Mouse (Mus musculus): ENCODE data around the gene Wdr62. TPM values are rescaled to one million over a fixed set of nuclear protein-coding genes. Genes with fewer than 3 reads are reported as not detected.
A peak's percentile ranks its signal among the peaks of the same experiment; 100 is the strongest.

Gene Wdr62
- polyA plus RNA-seq, 1 experiment from 2014 or later, result 7.1 TPM

GRCm38 (mm10) chr7:30279536-30279935, 683 bp downstream of the Wdr62 start:
- peak overlapping the region; percentile 99 for H3K27ac ChIP-seq (ENCODE audit: low read length)
- no peak for ATAC-seq (ENCODE audit: insufficient read depth, low FRiP score)
- WGBS, result 0% methylated on average over 6 of the region's 6 CpGs
- no peaks in the 10 kb centered on the region for H3K27me3 ChIP-seq (ENCODE audit: control insufficient read depth, insufficient read depth, low read length)
- no peaks in the 10 kb centered on the region for H3K36me3 ChIP-seq (ENCODE audit: control insufficient read depth, insufficient read depth, low read length)
- no peaks in the 10 kb centered on the region for H3K9me3 ChIP-seq (replicated peaks; ENCODE audit: control insufficient read depth, low read length)
- H3K4me2 ChIP-seq (ENCODE audit: low read depth, low read length), result peak overlapping the region; percentile 96
- peak overlapping the region; percentile 64 for H3K9ac ChIP-seq (ENCODE audit: low read length)
- H3K4me3 ChIP-seq (replicated peaks; ENCODE audit: low read length), result peak overlapping the region; percentile 86
- 0 out of 2 replicates have a peak, but pooled peaks cover 3% of the 10 kb centered on the region for H3K4me1 ChIP-seq (ENCODE audit: control insufficient read depth, insufficient read depth, low read length)

- H3K4me1 ChIP-seq (ENCODE audit: control insufficient read depth, insufficient read depth, low read length), result 0 out of 2 replicates have a peak, but pooled peaks cover 3% of the 10 kb centered on the region
- no peak overlapping the region for H3K27ac ChIP-seq (ENCODE audit: low read length)
- 43% methylated on average over 2 of the region's 2 CpGs for WGBS
- H3K9me3 ChIP-seq (replicated peaks; ENCODE audit: control insufficient read depth, low read length), result no peaks in the 10 kb centered on the region
- ATAC-seq (ENCODE audit: insufficient read depth, low FRiP score), result no peak
- H3K4me2 ChIP-seq (ENCODE audit: low read depth, low read length), result peak overlapping the region; percentile 96
- no peak overlapping the region; the same call in 1 of the 2 replicates for H3K4me3 ChIP-seq (replicated peaks; ENCODE audit: low read length)
- no peaks in the 10 kb centered on the region for H3K36me3 ChIP-seq (ENCODE audit: control insufficient read depth, insufficient read depth, low read length)
- no peak overlapping the region for H3K9ac ChIP-seq (ENCODE audit: low read length)
- H3K27me3 ChIP-seq (ENCODE audit: control insufficient read depth, insufficient read depth, low read length), result no peaks in the 10 kb centered on the region
Observed at GRCm38 (mm10) chr7:30278911-30279310, 1.3 kb downstream of the Wdr62 start.

- Histone ChIP-seq H3K4me1 (ENCODE audit: control insufficient read depth, insufficient read depth, low read length) (0 out of 2 replicates have a peak, but pooled peaks cover 3% of the 10 kb centered on the region), H3K4me2 (ENCODE audit: low read depth, low read length) (no peak overlapping the region), H3K27ac (ENCODE audit: low read length) (no peak overlapping the region), H3K27me3 (ENCODE audit: control insufficient read depth, insufficient read depth, low read length) (no peaks in the 10 kb centered on the region), H3K9ac (ENCODE audit: low read length) (no peak overlapping the region), H3K36me3 (ENCODE audit: control insufficient read depth, insufficient read depth, low read length) (no peaks in the 10 kb centered on the region), H3K9me3 (replicated peaks; ENCODE audit: control insufficient read depth, low read length) (no peaks in the 10 kb centered on the region), H3K4me3 (replicated peaks; ENCODE audit: low read length) (no peak overlapping the region)
- no peak for ATAC-seq (ENCODE audit: insufficient read depth, low FRiP score)
- 57% methylated on average over 6 of the region's 6 CpGs for WGBS
Observed at GRCm38 (mm10) chr7:30274383-30274782, 5.8 kb downstream of the Wdr62 start.

- WGBS, result 85% methylated on average over 4 of the region's 4 CpGs
- no peaks in the 10 kb centered on the region for H3K27me3 ChIP-seq (ENCODE audit: control insufficient read depth, insufficient read depth, low read length)
- H3K4me2 ChIP-seq (ENCODE audit: low read depth, low read length), result no peak overlapping the region
- no peak overlapping the region for H3K9ac ChIP-seq (ENCODE audit: low read length)
- H3K4me3 ChIP-seq (replicated peaks; ENCODE audit: low read length), result no peak overlapping the region
- no peaks in the 10 kb centered on the region for H3K36me3 ChIP-seq (ENCODE audit: control insufficient read depth, insufficient read depth, low read length)
- H3K4me1 ChIP-seq (ENCODE audit: control insufficient read depth, insufficient read depth, low read length), result no peaks in the 10 kb centered on the region
- H3K27ac ChIP-seq (ENCODE audit: low read length), result no peak overlapping the region
- no peak for ATAC-seq (ENCODE audit: insufficient read depth, low FRiP score)
- no peaks in the 10 kb centered on the region for H3K9me3 ChIP-seq (replicated peaks; ENCODE audit: control insufficient read depth, low read length)
Observed at GRCm38 (mm10) chr7:30269641-30270040, 10.6 kb downstream of the Wdr62 start.

- H3K4me2 ChIP-seq (ENCODE audit: low read depth, low read length), result no peak overlapping the region
- H3K4me3 ChIP-seq (replicated peaks; ENCODE audit: low read length), result no peak overlapping the region
- ATAC-seq (ENCODE audit: insufficient read depth, low FRiP score), result no peak
- no peak overlapping the region for H3K9ac ChIP-seq (ENCODE audit: low read length)
- WGBS, result 70% methylated on average over 3 of the region's 3 CpGs
- no peak overlapping the region for H3K27ac ChIP-seq (ENCODE audit: low read length)
- no peaks in the 10 kb centered on the region for H3K36me3 ChIP-seq (ENCODE audit: control insufficient read depth, insufficient read depth, low read length)
- no peaks in the 10 kb centered on the region for H3K4me1 ChIP-seq (ENCODE audit: control insufficient read depth, insufficient read depth, low read length)
- no peaks in the 10 kb centered on the region for H3K27me3 ChIP-seq (ENCODE audit: control insufficient read depth, insufficient read depth, low read length)
- H3K9me3 ChIP-seq (replicated peaks; ENCODE audit: control insufficient read depth, low read length), result no peaks in the 10 kb centered on the region
Observed at GRCm38 (mm10) chr7:30266780-30267179, 13.4 kb downstream of the Wdr62 start.

- ATAC-seq (ENCODE audit: insufficient read depth, low FRiP score), result no peak
- no peaks in the 10 kb centered on the region for H3K27me3 ChIP-seq (ENCODE audit: control insufficient read depth, insufficient read depth, low read length)
Observed at GRCm38 (mm10) chr7:30265935-30266334, 14.3 kb downstream of the Wdr62 start.

GRCm38 (mm10) chr7:30265531-30265930, 14.7 kb downstream of the Wdr62 start:
- Histone ChIP-seq H3K9ac (ENCODE audit: low read length) (no peak overlapping the region), H3K27me3 (ENCODE audit: control insufficient read depth, insufficient read depth, low read length) (no peaks in the 10 kb centered on the region), H3K4me1 (ENCODE audit: control insufficient read depth, insufficient read depth, low read length) (no peaks in the 10 kb centered on the region), H3K4me3 (replicated peaks; ENCODE audit: low read length) (no peak overlapping the region), H3K9me3 (replicated peaks; ENCODE audit: control insufficient read depth, low read length) (no peaks in the 10 kb centered on the region), H3K27ac (ENCODE audit: low read length) (no peak overlapping the region), H3K36me3 (ENCODE audit: control insufficient read depth, insufficient read depth, low read length) (0 out of 2 replicates have a peak, but pooled peaks cover 2% of the 10 kb centered on the region), H3K4me2 (ENCODE audit: low read depth, low read length) (no peak overlapping the region)
- 87% methylated on average over 5 of the region's 5 CpGs for WGBS
- no peak for ATAC-seq (ENCODE audit: insufficient read depth, low FRiP score)

More at GRCm38 (mm10) chr7:30265935-30266334, 14.3 kb downstream of the Wdr62 start:
- H3K27ac ChIP-seq (ENCODE audit: low read length), result no peak overlapping the region
- 0 out of 2 replicates have a peak, but pooled peaks cover 2% of the 10 kb centered on the region for H3K36me3 ChIP-seq (ENCODE audit: control insufficient read depth, insufficient read depth, low read length)
- no peak overlapping the region for H3K4me2 ChIP-seq (ENCODE audit: low read depth, low read length)
- 81% methylated on average over 7 of the region's 7 CpGs for WGBS
- H3K4me3 ChIP-seq (replicated peaks; ENCODE audit: low read length), result no peak overlapping the region
- H3K9me3 ChIP-seq (replicated peaks; ENCODE audit: control insufficient read depth, low read length), result no peaks in the 10 kb centered on the region
- H3K9ac ChIP-seq (ENCODE audit: low read length), result no peak overlapping the region
- no peaks in the 10 kb centered on the region for H3K4me1 ChIP-seq (ENCODE audit: control insufficient read depth, insufficient read depth, low read length)

- no peak for ATAC-seq (ENCODE audit: insufficient read depth, low FRiP score)
- 71% methylated on average over 2 of the region's 2 CpGs for WGBS
- Histone ChIP-seq H3K4me2 (ENCODE audit: low read depth, low read length) (no peak overlapping the region), H3K36me3 (ENCODE audit: control insufficient read depth, insufficient read depth, low read length) (0 out of 2 replicates have a peak, but pooled peaks cover 2% of the 10 kb centered on the region), H3K4me3 (replicated peaks; ENCODE audit: low read length) (no peak overlapping the region), H3K4me1 (ENCODE audit: control insufficient read depth, insufficient read depth, low read length) (no peaks in the 10 kb centered on the region), H3K27me3 (ENCODE audit: control insufficient read depth, insufficient read depth, low read length) (no peaks in the 10 kb centered on the region), H3K9ac (ENCODE audit: low read length) (no peak overlapping the region), H3K27ac (ENCODE audit: low read length) (no peak overlapping the region), H3K9me3 (replicated peaks; ENCODE audit: control insufficient read depth, low read length) (no peaks in the 10 kb centered on the region)
Observed at GRCm38 (mm10) chr7:30265041-30265440, 15.2 kb downstream of the Wdr62 start.

- Histone ChIP-seq H3K27ac (ENCODE audit: low read length) (no peak overlapping the region), H3K9me3 (replicated peaks; ENCODE audit: control insufficient read depth, low read length) (no peaks in the 10 kb centered on the region), H3K27me3 (ENCODE audit: control insufficient read depth, insufficient read depth, low read length) (no peaks in the 10 kb centered on the region), H3K4me2 (ENCODE audit: low read depth, low read length) (no peak overlapping the region), H3K4me3 (replicated peaks; ENCODE audit: low read length) (no peak overlapping the region), H3K4me1 (ENCODE audit: control insufficient read depth, insufficient read depth, low read length) (no peaks in the 10 kb centered on the region), H3K9ac (ENCODE audit: low read length) (no peak overlapping the region), H3K36me3 (ENCODE audit: control insufficient read depth, insufficient read depth, low read length) (no peaks in the 10 kb centered on the region)
- ATAC-seq (ENCODE audit: insufficient read depth, low FRiP score), result 0 out of 2 replicates have a peak, but pooled peaks have one; percentile 44
- WGBS, result 71% methylated on average over 12 of the region's 12 CpGs
Observed at GRCm38 (mm10) chr7:30251956-30252954, 28.0 kb downstream of the Wdr62 start.

All from stomach, embryonic 16.5 days (tissue).